Mouse (Mus musculus) liver, embryonic 11.5 days (tissue): ENCODE results near the gene Sgip1. TPM values are rescaled to one million over a fixed set of nuclear protein-coding genes. Genes with fewer than 3 reads are reported as not detected.

ENCODE experiments used
- ATAC-seq: fragments of 200-750 bp; cut with Nextera tagmentation; replicated peaks from 2 replicates; pipeline ENCODE4 v1.8.0; 2017; ENCODE audit warnings: moderate number of reproducible peaks, mild to moderate bottlenecking, moderate TSS enrichment, moderate library complexity; ENCODE audit not compliant: low FRiP score
- DNase-seq: peaks from one replicate; pipeline ENCODE4 v3.0.0-alpha.2; 2017; ENCODE audit warnings: low spot score
- H3K27ac ChIP-seq: fragments of 300-500 bp; sonication (generic); 2 replicates; pipeline ENCODE4 v1.5.1; 2014; ENCODE audit warnings: mild to moderate bottlenecking, low read depth, low read length, control low read depth
- H3K27me3 ChIP-seq: fragments of 300-500 bp; sonication (generic); replicated peaks from 2 replicates; pipeline ENCODE4 v1.6.1; 2014; ENCODE audit warnings: low read length, mixed read lengths; ENCODE audit not compliant: control insufficient read depth, insufficient read depth
- H3K36me3 ChIP-seq: fragments of 300-500 bp; sonication (generic); 2 replicates; pipeline ENCODE4 v1.6.1; 2014; ENCODE audit warnings: mild to moderate bottlenecking, low read length, moderate library complexity, mixed read lengths; ENCODE audit not compliant: control insufficient read depth, insufficient read depth
- H3K4me1 ChIP-seq: fragments of 300-500 bp; sonication (generic); replicated peaks from 2 replicates; pipeline ENCODE4 v1.6.1; 2014; ENCODE audit warnings: low read length, mixed read lengths; ENCODE audit not compliant: control insufficient read depth, insufficient read depth
- H3K4me2 ChIP-seq: fragments of 300-500 bp; sonication (generic); 2 replicates; pipeline ENCODE4 v1.6.1; 2014; ENCODE audit warnings: mild to moderate bottlenecking, control low read depth, moderate library complexity
- H3K4me3 ChIP-seq: fragments of 300-500 bp; sonication (generic); 2 replicates; pipeline ENCODE4 v1.5.1; 2014; ENCODE audit warnings: low read depth, low read length, control low read depth
- H3K9ac ChIP-seq: fragments of 300-500 bp; sonication (generic); 2 replicates; pipeline ENCODE4 v1.6.1; 2014; ENCODE audit warnings: low read depth, low read length, control low read depth
- H3K9me3 ChIP-seq: fragments of 300-500 bp; sonication (generic); 2 replicates; pipeline ENCODE4 v1.6.1; 2016; ENCODE audit warnings: low read length, inconsistent platforms, mixed read lengths; ENCODE audit not compliant: control insufficient read depth
- WGBS: fragments of 180-500 bp; shearing (Covaris S2); extraction: QIAGEN DNeasy Blood & Tissue Kit; methylation state at CpG from one replicate; pipeline ENCODE4 v1.1.7; 2014; 5-methylcytosine and 5-hydroxymethylcytosine counted together
- polyA plus RNA-seq: library from polyadenylated mRNA; unstranded; fragments of >200 nt; fragmentation: Nextera tagmentation; extraction: Ambion mirVana; gene quantifications from 2 replicates; pipeline ENCODE4 v1.2.1, GENCODE M21; 2014

The Sgip1 gene
- polyA plus RNA-seq, 1 experiment from 2014 or later = 1.9 TPM

- no peak for ATAC-seq
- H3K27ac ChIP-seq = no peak overlapping the region
- H3K36me3 ChIP-seq = no peaks in the 10 kb centered on the region
- no peaks in the 10 kb centered on the region for H3K27me3 ChIP-seq
- no peak for DNase-seq
- no peak overlapping the region for H3K9ac ChIP-seq
- H3K4me2 ChIP-seq = no peak overlapping the region
- H3K9me3 ChIP-seq = no peaks in the 10 kb centered on the region
- H3K4me3 ChIP-seq = no peak overlapping the region
- no peaks in the 10 kb centered on the region for H3K4me1 ChIP-seq
- 76% methylated on average over 5 of the region's 5 CpGs for WGBS
These were observed 30.7 kb downstream of the Sgip1 start for GRCm38 (mm10) chr4:102771598-102772357.

- no peak overlapping the region for H3K27ac ChIP-seq
- ATAC-seq = no peak
- H3K36me3 ChIP-seq = no peaks in the 10 kb centered on the region
- H3K27me3 ChIP-seq = no peaks in the 10 kb centered on the region
- no peak overlapping the region for H3K4me2 ChIP-seq
- H3K9me3 ChIP-seq = no peaks in the 10 kb centered on the region
- H3K9ac ChIP-seq = no peak overlapping the region
- H3K4me3 ChIP-seq = no peak overlapping the region
- DNase-seq = no peak
- no peaks in the 10 kb centered on the region for H3K4me1 ChIP-seq
- 91% methylated on average over 3 of the region's 3 CpGs for WGBS
These were observed 32.1 kb downstream of the Sgip1 start for GRCm38 (mm10) chr4:102773225-102773624.

GRCm38 (mm10) chr4:102773841-102774240, 32.7 kb downstream of the Sgip1 start:
- Histone ChIP-seq H3K9me3 (no peaks in the 10 kb centered on the region), H3K4me2 (no peak overlapping the region), H3K36me3 (no peaks in the 10 kb centered on the region), H3K27ac (no peak overlapping the region), H3K27me3 (no peaks in the 10 kb centered on the region), H3K4me1 (no peaks in the 10 kb centered on the region), H3K4me3 (no peak overlapping the region), H3K9ac (no peak overlapping the region)
- ATAC-seq = no peak
- WGBS = 74% methylated on average over 1 of the region's 1 CpGs
- no peak for DNase-seq

GRCm38 (mm10) chr4:102774549-102774948, 33.5 kb downstream of the Sgip1 start:
- no peaks in the 10 kb centered on the region for H3K9me3 ChIP-seq
- H3K27me3 ChIP-seq = no peaks in the 10 kb centered on the region
- H3K27ac ChIP-seq = no peak overlapping the region
- no peaks in the 10 kb centered on the region for H3K4me1 ChIP-seq
- ATAC-seq (no peak), DNase-seq (no peak)
- WGBS = 55% methylated on average over 1 of the region's 1 CpGs
- no peak overlapping the region for H3K4me3 ChIP-seq
- H3K36me3 ChIP-seq = no peaks in the 10 kb centered on the region
- H3K4me2 ChIP-seq = no peak overlapping the region
- no peak overlapping the region for H3K9ac ChIP-seq

- H3K9ac ChIP-seq = no peak overlapping the region
- no peak overlapping the region for H3K27ac ChIP-seq
- H3K4me1 ChIP-seq = no peaks in the 10 kb centered on the region
- no peaks in the 10 kb centered on the region for H3K27me3 ChIP-seq
- H3K4me2 ChIP-seq = no peak overlapping the region
- ATAC-seq (no peak), DNase-seq (no peak)
- 75% methylated on average over 2 of the region's 2 CpGs for WGBS
- H3K36me3 ChIP-seq = no peaks in the 10 kb centered on the region
- H3K9me3 ChIP-seq = no peaks in the 10 kb centered on the region
- H3K4me3 ChIP-seq = no peak overlapping the region
These were observed 34.6 kb downstream of the Sgip1 start for GRCm38 (mm10) chr4:102775596-102776270.

- no peak overlapping the region for H3K4me2 ChIP-seq
- H3K9ac ChIP-seq = no peak overlapping the region
- no peak for ATAC-seq
- DNase-seq = no peak
- 76% methylated on average over 6 of the region's 6 CpGs for WGBS
- H3K9me3 ChIP-seq = no peaks in the 10 kb centered on the region
- H3K4me3 ChIP-seq = no peak overlapping the region
- no peaks in the 10 kb centered on the region for H3K36me3 ChIP-seq
- H3K27ac ChIP-seq = no peak overlapping the region
- H3K27me3 ChIP-seq = no peaks in the 10 kb centered on the region
- no peaks in the 10 kb centered on the region for H3K4me1 ChIP-seq
These were observed 38.8 kb downstream of the Sgip1 start for GRCm38 (mm10) chr4:102779902-102780301.

GRCm38 (mm10) chr4:102783063-102783748, 42.1 kb downstream of the Sgip1 start:
- Histone ChIP-seq H3K4me3 (no peak overlapping the region), H3K27ac (no peak overlapping the region), H3K36me3 (no peaks in the 10 kb centered on the region), H3K9ac (no peak overlapping the region), H3K4me1 (no peaks in the 10 kb centered on the region), H3K9me3 (no peaks in the 10 kb centered on the region), H3K4me2 (no peak overlapping the region), H3K27me3 (no peaks in the 10 kb centered on the region)
- ATAC-seq (no peak), DNase-seq (no peak)
- WGBS = 64% methylated on average over 7 of the region's 7 CpGs

- H3K4me1 ChIP-seq = no peaks in the 10 kb centered on the region
- ATAC-seq (no peak), DNase-seq (no peak)
- H3K4me2 ChIP-seq = no peak overlapping the region
- no peaks in the 10 kb centered on the region for H3K27me3 ChIP-seq
- no peak overlapping the region for H3K9ac ChIP-seq
- no peaks in the 10 kb centered on the region for H3K9me3 ChIP-seq
- no peak overlapping the region for H3K4me3 ChIP-seq
- H3K36me3 ChIP-seq = no peaks in the 10 kb centered on the region
- WGBS = 79% methylated on average over 4 of the region's 4 CpGs
- no peak overlapping the region for H3K27ac ChIP-seq
These were observed 44.1 kb downstream of the Sgip1 start for GRCm38 (mm10) chr4:102785158-102785557.
